Mouse (Mus musculus) telencephalon, adult 2 months (tissue): ENCODE results near the gene Akt1.

Experiments used
- DNase-seq: peaks from one replicate; pipeline ENCODE4 v3.0.0-alpha.2; 2011; ENCODE audit warnings: low read depth, low spot score

The Akt1 gene

GRCm38 (mm10) chr12:112688458-112688857, 13.8 kb upstream of the Akt1 start:
- DNase-seq = no peak

DNA sequence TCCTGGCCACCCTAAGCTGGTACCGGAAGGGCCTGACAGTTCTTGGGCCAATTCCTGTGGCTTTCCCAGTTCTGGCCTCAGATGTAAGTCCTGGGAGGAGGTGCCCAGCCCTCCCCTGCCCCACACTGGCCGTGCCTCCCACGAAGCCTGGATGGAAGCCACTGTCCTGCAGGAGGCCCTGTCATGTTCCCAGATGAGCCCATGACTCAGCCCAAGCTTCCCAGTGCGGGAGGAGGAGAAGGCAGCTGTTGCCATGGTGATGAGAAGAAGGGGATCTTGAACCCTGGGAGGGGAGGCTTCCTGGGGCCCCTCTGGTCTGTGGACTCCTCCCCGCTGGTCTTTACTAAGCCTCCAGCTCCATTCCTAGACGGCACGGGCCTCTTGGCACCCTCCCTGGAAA, 8.7 kb upstream of the Akt1 start:
- no peak for DNase-seq

GRCm38 (mm10) chr12:112679027-112679996, 4.6 kb upstream of the Akt1 start:
- DNase-seq = no peak

GRCm38 (mm10) chr12:112678555-112679026, 3.9 kb upstream of the Akt1 start, which contains the start of gene Zbtb42:
Gene Zbtb42 (plus strand): TSS chr12:112678828.
- no peak for DNase-seq

- no peak for DNase-seq
Measured at GRCm38 (mm10) chr12:112677943-112678554, 3.4 kb upstream of the Akt1 start.

- DNase-seq = no peak
Measured at GRCm38 (mm10) chr12:112677076-112677475, 2.4 kb upstream of the Akt1 start.

DNA sequence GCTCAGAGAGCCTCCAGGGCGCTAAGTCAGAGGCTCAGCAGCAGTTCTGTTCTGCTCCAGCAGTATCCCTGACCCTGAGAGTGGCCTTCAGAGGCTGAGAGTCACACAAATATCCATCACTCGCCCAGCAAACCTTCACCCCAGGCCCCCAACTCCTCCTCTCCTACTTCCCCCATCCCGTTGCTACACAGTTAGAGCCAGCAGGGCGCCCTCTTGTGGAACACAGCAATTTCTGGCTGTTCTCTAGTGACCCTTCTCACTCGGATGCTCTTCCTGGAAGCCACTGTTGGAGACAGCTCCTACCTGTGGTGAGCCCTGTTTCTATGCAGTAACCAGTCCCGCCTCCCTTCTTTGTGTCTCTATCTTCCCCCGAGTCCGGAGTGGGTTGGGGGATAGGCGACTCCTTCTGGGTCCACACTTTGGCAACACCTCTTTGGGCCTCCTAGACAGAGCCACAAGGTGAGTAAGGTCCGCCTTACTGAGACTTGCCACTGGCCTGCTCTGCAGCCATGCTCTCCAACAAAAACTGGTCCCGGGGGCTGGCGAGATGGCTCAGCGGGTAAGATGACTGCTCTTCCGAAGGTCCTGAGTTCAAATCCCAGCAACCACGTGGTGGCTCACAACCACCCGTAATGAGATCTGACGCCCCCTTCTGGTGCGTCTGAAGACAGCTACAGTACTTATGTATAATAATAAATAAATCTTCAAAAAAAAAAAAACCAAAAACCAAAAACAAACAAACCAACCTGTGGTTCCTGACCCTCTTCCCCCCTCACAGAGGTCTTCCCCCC, 756 bp upstream of the Akt1 start:
- peak; percentile 60 for DNase-seq

DNA sequence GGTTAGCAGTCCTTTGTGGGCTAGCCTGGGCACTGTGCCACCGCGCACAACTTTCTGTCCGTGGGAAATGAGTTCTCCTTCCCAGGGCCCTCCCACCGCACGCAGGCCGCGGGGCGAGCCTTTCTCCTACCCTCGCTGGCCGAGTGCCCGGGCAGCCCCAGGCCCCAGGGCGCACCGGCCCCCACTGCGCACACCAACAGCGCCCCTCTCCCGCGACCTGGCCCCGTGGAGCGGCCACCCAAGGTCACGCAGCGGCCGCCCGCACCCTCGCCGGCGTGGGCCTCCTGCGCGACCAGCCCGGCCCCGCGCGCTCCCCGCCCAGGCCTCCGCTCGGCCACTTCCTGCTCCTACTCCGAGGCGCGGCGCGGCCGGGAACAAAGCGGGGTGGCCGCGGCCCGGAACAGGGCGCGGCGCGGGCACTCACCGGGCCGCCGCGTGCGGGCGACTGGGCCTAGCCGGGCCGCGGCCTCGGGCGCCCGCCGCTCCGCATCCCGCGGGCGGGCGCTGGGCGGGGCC, 1.1 kb downstream of the Akt1 start:
- DNase-seq = no peak

GRCm38 (mm10) chr12:112672744-112673575, 1.7 kb downstream of the Akt1 start:
- no peak for DNase-seq

- no peak for DNase-seq
Measured at GRCm38 (mm10) chr12:112671891-112672290, 2.8 kb downstream of the Akt1 start.

- no peak for DNase-seq
Measured at GRCm38 (mm10) chr12:112670718-112671393, 3.8 kb downstream of the Akt1 start.

DNA sequence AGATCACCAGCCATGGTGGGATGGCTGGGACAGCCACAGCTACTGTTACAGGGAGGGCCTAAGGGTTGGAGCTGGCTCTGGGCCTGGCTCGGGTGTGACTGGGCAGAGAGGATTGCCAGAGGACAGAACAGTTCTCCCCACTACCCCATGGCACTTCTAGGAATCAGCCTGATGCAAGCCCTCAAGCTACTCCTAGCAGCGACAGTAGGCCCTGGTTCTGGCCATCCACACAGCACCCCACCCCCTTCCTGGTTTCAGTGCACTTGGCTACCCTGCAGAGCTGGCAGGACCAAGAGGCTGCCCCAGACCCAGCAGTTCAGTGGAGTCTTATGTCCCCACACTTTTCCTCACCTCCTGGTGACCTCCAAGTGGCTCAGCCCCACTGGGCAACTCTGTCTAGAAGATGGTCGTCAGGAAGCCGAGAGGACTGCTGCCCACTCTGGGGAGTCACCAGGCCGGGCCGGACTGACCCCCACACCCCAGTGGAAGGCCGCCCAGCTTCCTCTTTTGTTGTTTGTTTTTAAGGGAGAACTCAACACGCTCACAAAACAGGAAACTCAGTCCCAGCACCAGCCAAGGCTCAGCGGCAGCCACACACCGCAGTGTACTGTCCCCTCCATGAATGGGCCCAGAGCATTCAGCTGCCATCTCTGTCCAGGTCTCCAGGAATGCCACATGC, 6.9 kb downstream of the Akt1 start:
- DNase-seq = no peak

GRCm38 (mm10) chr12:112665881-112666544, 8.7 kb downstream of the Akt1 start:
- no peak for DNase-seq

DNA sequence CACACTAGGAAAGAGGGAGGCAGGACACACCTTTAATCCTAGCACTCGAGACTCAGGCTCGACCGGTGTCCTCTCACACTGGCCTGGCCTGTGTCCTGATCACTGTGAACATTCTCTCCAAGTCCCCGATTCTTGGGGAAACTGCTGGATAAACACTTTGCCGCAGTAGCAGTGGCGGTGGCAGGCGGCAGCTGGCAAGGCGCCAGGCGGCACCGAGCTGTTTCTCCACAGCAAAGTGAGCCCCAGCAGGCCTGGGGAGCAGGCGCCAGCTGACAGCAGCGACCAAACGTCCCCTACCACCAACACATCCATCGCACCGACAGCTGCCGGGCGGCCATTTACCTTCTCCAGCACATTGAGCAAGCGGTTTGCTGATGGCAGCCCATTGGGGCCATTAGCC, 9.2 kb downstream of the Akt1 start:
- DNase-seq = peak; percentile 49

- DNase-seq = no peak
Measured at GRCm38 (mm10) chr12:112664656-112665055, 10.0 kb downstream of the Akt1 start.

GRCm38 (mm10) chr12:112664124-112664523, 10.6 kb downstream of the Akt1 start:
- DNase-seq = no peak

- no peak for DNase-seq
Measured at GRCm38 (mm10) chr12:112663716-112664115, 11.0 kb downstream of the Akt1 start.

DNA sequence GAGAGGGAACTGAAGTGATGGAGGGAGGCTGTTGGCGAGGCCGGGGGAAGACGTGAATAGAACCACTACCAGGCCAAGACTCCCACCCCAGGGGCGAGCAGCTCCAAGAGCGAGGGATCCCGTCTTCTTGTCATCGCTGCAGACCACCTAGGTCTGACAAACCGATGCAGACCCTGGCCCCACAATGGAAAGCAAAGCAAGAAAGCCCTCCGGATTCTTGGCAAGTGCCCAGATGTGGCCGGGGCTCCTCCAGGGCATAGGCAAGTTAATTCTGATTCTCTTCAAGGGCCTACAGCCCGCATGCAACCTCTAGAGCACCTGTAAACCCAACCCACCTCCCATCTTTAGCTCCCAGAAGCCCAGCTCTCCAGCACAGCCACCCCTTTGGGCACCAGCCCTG, 11.4 kb downstream of the Akt1 start:
- no peak for DNase-seq

GRCm38 (mm10) chr12:112661851-112662250, 12.8 kb downstream of the Akt1 start:
- DNase-seq = no peak
